Mouse (Mus musculus) heart, adult 2 months (tissue): Measurements from ENCODE around the gene Cdc26.

Source experiments
- CTCF ChIP-seq: fragments of 200-600 bp; IDR thresholded peaks from 2 replicates; pipeline ENCODE4 v1.8.1; 2022; ENCODE audit warnings: antibody characterized with exemption, mild to moderate bottlenecking, moderate library complexity
- POLR2A ChIP-seq: fragments of 200-500 bp; IDR thresholded peaks from 2 replicates; pipeline ENCODE4 v1.6.1; 2011; ENCODE audit warnings: mild to moderate bottlenecking, low read depth, low read length, control low read depth; ENCODE audit not compliant: insufficient read depth

- no peak for TF ChIP-seq CTCF
- no peak for TF ChIP-seq POLR2A
Measured at GRCm38 (mm10) chr4:62395806-62396205, 12.6 kb downstream of the Cdc26 start.
